Mouse (Mus musculus) kidney, adult 18-20 months (tissue): Measurements from ENCODE around the gene Tm6sf2.

ENCODE experiments used
- DNase-seq: peaks from one replicate; pipeline ENCODE4 v3.0.0; 2021

The Tm6sf2 gene

DNA sequence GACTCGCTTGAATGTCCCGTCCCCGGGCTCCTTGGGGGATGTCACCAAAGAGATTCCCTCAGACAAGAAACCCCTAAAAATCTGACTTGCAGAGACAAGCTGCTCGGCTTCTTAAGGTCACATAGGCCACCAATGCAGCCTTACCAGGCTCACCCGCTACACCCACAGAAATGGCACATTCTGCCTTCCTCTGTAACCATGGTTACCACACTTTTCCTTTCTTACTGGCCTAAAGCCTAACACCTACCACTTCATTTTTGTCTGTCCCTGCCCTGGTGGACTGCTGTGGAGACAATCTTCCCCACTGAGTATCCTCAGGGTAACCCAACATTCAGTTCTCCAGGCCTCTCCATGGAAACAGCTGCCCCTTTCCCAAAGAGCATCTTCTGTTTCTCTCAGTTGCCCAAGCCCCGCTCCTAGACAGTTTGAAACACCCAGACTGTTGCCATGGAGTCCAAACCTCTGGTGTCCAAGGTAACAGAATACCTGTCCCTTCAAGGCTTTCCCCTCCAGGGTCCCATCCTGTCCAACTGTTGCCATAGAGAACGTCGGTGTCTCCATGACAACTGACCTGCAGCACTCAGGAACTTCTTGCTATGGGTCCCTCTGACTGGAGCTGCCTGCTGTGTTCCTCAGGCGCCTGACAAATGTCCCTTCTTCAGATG is 16.7 kb downstream of the Tm6sf2 start:
- DNase-seq, result no peak

DNA sequence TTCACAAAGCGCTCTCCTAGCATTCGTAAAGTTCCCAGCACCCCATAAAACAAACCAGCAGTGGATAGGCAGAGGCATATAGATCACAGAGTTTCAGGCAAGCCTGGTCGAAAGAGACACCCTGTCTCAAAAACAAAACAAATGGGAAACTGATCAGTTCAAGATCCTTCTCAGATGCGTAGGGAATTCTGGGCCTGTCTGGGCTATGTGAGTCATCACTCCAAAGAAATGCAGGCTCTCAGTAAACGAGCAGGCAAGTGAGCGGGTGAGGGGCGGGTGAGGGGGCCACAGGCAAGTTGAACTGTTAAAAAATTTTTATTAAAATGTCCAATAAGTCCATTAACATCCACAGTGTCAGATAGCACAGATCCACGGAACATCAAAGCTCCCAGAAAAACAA is 20.1 kb downstream of the Tm6sf2 start:
- no peak for DNase-seq

DNA sequence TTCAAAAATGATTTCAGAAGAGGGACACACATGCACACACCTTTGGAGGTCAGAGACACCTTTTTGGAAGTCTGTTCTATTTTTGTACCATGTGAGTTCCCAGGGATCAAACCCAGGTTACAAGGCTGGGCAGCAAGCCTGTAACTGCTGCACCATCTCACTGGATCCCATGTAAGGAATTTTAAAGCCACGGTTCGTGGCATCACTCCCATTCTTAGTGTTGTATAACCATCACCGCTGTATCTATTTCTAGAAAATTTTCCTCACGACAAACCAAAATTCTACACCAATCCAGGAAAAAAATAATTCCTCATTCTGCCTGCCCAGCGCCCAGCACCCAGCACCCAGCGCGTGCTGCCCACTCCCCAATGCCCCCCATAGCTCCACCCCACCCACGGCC is 26.6 kb downstream of the Tm6sf2 start:
- no peak for DNase-seq

DNA sequence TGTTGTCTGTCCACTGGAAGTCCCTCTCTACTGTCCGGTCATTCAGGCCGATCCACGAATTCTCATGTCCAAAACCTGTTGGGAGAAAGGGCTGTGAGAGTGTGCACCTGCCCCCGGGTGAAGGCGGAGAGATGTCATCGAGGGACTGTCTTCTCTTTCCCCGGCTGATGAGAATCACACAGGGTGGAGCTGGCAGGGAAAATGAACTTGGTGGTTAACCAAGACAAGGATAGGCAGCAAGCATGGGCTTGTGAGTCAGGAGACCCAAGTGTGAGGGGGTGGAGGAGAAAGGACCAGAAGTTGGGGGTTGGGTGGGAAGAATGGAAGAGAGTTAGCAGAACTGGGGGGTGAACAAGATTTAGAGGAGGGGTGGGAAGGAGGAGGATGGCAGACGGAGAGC is 27.5 kb downstream of the Tm6sf2 start:
- DNase-seq, result no peak

DNA sequence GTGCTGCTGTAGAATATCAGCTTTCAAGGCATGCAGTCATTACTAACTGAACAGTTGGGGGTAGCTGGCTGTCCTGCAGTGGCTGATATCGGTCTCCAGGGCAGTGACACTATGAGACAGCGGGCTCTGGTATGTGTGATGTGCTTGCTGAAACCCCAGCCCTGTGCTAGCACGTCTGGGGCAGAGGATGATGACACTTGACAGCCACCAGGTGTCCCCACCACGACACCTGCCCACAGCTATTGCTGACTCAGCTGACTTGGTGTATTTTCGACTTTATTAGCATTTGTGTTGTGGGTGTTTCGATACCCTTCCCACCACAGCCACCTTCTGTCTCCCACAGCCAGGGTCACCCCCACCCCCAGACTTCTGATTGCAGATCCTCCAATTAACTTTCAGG is 31.8 kb downstream of the Tm6sf2 start:
- DNase-seq, result peak; percentile 44

DNA sequence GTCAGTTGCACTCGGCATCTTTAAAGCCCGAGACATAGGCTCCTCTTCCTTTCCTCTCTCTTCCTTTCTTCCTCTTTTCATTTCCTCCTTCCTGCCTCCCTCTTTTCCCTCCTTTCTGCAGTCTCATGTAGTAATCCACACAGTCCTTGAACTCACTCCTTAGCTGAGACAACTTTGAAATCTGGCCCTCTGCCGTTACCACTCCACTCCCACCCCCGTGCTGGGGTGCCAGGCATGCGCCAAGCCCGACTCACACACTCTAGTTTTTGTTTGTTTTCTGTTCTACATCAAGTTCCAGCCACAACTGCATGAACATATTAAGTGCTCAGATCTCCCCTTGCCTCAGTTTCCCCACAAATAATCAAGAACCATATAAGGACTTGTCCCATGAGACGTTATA is 32.2 kb downstream of the Tm6sf2 start:
- DNase-seq, result no peak

DNA sequence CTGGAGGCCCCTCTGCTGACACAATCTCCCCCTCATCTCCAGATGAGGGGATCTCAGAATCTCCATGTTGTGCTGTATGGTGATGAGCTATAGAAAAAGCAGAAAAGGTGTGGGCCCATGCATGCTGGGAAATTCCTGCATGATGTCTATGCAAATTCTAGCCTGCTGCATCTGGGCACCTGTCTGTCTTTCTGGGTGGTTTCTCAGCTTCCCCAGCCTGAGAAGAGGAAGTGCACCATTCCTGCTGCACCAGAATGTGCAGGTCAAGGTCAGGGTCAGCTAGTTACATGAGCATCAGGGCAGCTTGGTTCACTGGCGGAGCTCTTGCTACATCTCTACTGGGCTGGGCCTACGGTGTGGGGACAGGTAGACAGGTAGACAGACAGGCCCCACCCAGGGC is 37.7 kb downstream of the Tm6sf2 start:
- no peak for DNase-seq

DNA sequence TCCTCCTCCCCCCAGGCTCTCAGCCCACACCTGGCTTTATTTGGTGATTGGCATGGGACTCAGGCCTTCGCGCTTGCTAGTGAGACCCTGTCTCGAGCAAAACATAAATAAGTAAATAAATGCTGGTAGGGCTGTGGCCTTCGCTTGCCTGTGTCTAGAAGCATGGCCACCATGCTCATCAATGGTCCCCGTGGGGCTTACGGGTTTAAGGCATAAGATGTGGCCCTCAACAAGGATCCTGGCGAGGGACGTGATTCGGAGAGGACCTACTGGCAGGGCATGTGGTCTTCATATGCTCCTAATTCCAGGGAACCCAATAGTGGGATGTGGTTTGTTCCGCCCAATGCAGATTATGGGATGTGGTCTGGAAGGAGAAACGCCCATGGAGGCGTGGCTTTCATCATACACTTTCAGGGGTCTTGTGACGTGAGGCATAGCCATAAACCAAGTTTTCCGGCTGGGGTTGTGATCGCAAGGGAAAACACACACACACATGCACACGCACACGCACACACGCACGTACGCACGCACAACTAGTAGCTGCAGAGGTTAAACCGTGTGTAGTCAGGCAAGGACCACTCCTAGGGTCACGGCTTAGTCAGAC is 38.6 kb downstream of the Tm6sf2 start:
- DNase-seq, result no peak

DNA sequence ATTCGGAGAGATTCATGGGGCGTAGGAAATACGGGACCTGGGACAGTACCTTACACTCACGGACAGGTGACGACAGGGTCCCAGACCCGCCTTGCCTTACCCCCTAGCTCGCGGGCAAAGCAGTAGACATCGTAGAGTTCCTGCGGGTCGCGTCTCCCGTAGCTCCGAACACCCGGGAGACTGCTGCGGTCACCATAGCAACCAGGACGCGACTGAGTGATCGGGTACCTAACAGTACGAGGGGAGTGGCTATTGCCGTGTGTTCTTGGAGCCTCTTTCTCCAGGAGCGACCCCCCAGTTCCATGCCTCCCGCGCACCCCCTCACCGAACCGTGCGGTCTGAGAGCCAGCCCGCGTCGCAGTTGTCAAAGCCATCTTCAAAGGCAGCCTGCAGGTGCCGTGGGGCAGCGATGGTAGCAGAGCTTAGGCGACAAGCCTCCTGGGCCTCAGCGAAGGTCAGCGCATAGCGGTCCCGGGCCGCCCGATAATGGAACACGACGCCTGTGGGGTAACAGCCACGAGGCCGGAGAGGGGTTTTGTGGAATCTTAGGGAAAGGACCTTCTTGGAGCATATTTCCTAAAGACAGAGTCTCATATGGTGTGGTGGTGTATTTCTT is 39.8 kb downstream of the Tm6sf2 start:
- DNase-seq, result no peak

DNA sequence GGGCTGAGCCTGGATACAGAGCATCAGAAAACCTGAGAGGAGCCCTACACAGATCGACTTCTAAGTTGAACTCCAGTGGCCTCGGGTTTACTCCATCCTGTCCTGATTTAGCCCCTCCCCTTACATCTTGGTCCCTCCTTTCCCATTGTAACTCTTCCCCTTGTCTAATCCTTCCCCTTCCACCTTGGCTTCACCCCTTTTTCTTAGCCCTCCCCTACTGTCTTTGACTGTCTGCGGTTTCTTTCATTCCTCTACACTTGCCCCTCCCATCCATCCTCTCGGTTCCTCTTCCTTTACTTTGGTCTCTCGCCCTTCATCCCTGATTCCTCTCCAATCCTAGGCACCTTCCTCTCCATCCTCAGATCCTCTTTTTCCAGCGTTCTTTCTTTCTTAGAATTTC is 41.8 kb downstream of the Tm6sf2 start:
- no peak for DNase-seq

DNA sequence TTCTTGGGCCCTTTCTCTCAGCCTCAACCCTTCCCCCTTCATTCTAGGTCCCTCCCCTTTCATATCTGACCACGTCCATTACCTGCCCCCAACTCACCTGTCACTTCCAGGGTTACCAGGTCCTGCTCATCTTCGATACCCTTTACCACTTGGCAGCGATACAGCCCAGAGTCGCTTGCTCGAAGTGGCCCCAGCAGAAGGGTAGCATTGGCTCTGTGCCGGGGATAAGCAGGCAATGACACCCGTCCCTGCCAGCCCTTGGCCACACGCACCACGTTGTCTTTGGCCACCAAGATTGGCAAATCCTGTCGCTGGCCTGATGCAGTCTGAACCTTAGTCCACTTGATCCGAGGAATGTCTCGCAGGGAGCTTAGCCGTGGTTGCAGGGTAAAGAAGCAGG is 42.2 kb downstream of the Tm6sf2 start:
- DNase-seq, result no peak

DNA sequence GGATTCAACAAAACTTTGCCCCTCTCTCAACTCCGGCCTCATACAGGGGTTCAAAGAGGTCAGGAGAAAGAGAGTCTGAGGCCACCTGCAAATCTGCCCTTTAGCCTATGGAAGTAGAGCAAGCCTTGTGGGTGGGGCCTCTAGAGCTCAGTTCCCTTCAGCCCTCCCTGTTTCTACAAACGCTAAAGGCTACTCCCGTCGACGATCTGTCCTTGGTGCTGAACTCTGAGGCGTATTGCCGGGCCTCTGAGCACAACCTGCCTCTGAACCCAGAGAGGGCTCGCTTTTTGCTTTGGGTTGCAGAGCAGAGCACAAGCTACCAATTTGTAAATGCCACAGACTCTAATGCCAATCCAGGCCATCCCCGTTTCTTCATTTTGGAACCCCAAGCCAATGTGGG is 44.9 kb downstream of the Tm6sf2 start:
- no peak for DNase-seq

DNA sequence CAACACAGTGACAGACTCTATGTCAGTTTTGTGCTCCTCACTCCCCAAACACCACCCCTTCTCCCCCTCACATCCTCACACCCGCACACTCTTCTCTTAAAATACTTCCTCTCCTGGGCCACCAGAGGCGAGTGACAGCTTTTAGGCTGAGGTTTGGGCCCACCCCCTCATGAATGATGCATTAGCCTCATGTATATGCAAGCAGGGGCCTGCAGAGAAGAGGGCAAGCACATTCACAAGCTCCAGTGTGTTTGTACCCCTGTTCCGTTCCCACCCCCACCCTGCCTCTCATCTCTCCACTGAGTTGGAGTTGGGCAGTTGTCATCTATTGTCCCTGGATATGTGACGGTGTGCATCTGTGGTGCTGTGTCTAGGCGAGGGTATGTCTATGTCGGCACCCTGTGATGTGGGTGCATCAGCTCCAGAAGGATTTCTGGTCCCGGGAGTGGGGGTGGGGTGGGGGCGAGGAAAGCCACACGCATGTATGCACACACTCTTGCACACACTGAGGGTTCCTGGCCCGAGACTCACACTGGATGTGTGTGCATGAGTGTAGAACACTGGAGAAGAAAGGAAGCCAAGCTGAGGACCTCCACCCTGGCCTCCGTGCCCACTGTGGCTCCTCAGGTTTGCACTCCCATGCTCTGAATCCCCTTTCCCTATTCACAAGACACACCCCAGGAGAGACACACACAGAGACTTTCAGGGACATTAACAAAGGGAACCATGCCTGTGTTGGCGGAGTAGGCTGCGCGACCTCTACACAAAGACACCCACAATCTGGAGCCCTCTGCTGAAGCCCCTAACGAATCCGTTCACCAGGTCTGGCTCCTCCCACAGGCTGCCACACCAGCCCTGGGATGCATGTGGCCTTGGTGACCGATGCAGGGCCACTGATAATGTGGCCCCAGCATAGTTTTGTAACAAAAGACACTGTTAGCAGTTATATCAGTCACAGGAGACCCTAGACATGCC is 46.3 kb downstream of the Tm6sf2 start:
- no peak for DNase-seq

DNA sequence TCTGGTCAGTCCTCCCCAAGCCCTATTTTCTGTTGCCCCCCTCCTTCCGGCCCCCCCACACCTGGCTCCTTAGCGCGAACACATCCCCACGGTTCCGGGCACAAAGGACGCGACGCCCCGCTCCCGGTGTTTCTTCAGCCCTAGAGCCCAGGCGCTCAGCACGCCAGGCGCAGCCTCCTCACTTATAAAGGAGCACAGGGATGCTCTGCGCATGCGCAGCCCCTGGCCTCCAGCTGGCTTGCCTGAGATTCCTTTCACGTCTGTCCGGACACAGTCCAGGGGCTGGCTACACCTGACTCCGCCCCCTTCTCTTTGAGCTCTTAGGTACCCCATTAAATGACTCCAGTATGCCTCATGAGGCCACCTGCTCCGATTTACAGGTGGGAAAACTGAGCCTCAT is 47.9 kb downstream of the Tm6sf2 start, which contains the start of gene Ncan:
Gene Ncan (minus strand): TSS at position 207 of the 400 bp plus-strand sequence.
- DNase-seq, result peak; percentile 63

DNA sequence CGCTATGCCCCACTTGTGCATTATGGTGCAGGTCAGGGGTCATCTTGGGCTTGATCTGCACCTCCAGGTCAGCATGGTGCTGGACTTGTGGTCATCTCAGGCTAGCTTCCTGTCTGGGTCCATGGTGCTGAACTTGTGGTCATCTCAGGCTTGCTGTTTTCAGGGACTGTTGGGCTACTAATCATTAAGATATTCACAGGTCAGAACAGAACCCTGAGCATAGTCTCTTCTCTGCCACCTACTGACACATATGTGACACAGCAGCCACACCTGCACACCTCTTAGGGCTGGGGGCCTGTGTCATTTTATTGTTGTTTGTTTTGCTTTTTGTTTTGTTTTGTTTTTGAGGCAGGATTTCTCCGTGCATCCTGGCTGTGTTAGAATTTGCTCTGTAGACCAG is 50.1 kb downstream of the Tm6sf2 start:
- no peak for DNase-seq

DNA sequence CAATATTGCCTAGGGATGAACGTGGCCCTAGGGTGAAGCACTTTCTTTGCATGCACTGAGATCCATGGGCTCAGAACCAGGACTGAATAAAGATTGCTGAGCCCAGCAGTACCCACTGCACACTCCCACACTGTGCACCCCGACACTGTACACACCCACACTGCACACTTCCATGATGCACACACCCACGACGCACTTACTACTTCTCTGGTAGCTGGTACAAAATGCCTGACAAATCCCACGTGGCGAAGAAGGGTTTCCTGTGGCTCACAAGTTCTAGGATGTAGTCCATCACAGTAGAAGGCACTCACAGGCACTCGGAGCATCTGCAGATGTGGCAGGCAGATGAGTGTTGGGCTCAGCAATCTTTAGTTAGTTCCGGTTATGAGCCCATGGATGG is 52.3 kb downstream of the Tm6sf2 start:
- DNase-seq, result no peak

DNA sequence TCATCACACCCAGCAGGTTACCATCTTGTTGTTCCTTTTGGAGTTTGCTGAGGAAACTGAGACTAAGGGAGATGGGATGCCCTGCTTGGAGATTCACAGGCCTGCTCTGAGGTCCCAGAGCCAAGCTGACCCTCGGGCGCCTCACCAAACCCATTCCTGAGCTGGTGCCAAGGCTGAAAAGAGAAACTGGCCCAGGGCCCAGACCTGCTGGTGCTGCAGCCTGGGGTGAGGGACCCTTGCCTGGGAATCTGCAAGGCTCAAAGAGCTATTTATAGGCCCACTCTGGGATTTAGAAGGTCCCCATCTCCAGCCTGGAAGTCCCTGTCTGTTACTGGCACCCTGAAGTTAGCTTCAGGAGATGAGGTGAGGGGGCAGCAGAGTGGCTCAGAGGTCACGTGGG is 55.7 kb downstream of the Tm6sf2 start:
- DNase-seq, result peak; percentile 56

DNA sequence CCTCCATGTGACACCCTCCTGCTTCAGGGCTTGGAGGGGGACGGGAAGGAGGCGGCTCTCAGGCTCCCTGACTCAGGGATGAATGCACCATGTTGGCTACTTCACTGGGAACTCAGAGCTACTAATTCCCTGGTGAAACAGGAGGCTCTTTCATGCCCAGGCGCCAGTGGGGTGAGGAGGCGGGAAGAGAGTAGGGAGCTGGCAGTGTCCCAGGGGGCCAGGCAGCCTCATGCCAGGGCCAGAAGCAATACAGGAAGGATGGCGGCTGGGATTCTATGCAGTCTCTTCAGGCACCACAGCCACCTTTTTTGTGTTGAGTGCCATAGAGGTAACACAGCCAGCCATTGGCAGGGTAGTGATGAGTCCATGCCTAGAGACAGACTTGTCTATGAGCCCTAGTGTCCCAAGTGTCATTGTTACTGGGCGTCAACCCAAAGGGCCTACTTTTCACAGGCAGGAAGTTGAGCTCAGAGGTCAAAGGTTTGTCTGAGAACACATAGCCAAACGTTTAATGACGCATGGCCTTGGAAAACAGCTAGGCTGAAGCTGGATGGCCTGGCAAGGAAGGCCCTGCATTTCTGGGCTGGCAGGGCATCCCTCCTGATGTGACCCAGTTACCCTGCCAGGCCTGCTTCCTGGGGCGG is 56.7 kb downstream of the Tm6sf2 start:
- DNase-seq, result peak; percentile 43
